Mouse (Mus musculus): ENCODE results near the gene Mipep.

GRCm38 (mm10) chr14:60805871-60806270 lies 21.5 kb downstream of the Mipep start:
- TF ChIP-seq EP300 (IDR thresholded peaks at IDR 0.05): no peak
- TF ChIP-seq CTCF (IDR thresholded peaks at IDR 0.05): no peak
